Mouse (Mus musculus) lung, postnatal 0 days (tissue): ENCODE measurements around the gene Entpd3. TPM values are rescaled to one million over a fixed set of nuclear protein-coding genes. Genes with fewer than 3 reads are reported as not detected.

ENCODE experiments used
- ATAC-seq: fragments of 200-750 bp; cut with Nextera tagmentation; 2 replicates; pipeline ENCODE4 v1.8.0; 2017; ENCODE audit warnings: moderate library complexity
- DNase-seq: peaks from one replicate; pipeline ENCODE4 v3.0.0-alpha.2; 2016; ENCODE audit warnings: low spot score
- H3K27ac ChIP-seq: fragments of 300-500 bp; sonication (generic); 2 replicates; pipeline ENCODE4 v1.5.1; 2014; ENCODE audit warnings: antibody characterized with exemption, mild to moderate bottlenecking, low read length, mixed read lengths
- H3K27me3 ChIP-seq: fragments of 300-500 bp; sonication (generic); replicated peaks from 2 replicates; pipeline ENCODE4 v1.6.1; 2014; ENCODE audit warnings: low read length, mixed read lengths; ENCODE audit not compliant: insufficient read depth
- H3K36me3 ChIP-seq: fragments of 300-500 bp; sonication (generic); 2 replicates; pipeline ENCODE4 v1.6.1; 2014; ENCODE audit warnings: low read length, mixed read lengths; ENCODE audit not compliant: insufficient read depth
- H3K4me1 ChIP-seq: fragments of 300-500 bp; sonication (generic); 2 replicates; pipeline ENCODE4 v1.6.1; 2014; ENCODE audit warnings: antibody characterized with exemption, low read depth, low read length, mixed read lengths; ENCODE audit not compliant: insufficient read depth
- H3K4me2 ChIP-seq: fragments of 300-500 bp; sonication (generic); replicated peaks from 2 replicates; pipeline ENCODE4 v1.6.1; 2014; ENCODE audit warnings: low read depth, mild to moderate bottlenecking, low read length, moderate library complexity, mixed read lengths
- H3K4me3 ChIP-seq: fragments of 300-500 bp; sonication (generic); 2 replicates; pipeline ENCODE4 v1.5.1; 2014; ENCODE audit warnings: low read depth, low read length
- H3K9ac ChIP-seq: fragments of 300-500 bp; sonication (generic); replicated peaks from 2 replicates; pipeline ENCODE4 v1.6.1; 2014; ENCODE audit warnings: low read depth, mild to moderate bottlenecking
- H3K9me3 ChIP-seq: fragments of 300-500 bp; sonication (generic); 2 replicates; pipeline ENCODE4 v1.6.1; 2016; ENCODE audit warnings: low read length, mixed read lengths
- CTCF ChIP-seq: IDR thresholded peaks from 2 replicates; pipeline ENCODE4 v1.5.1; 2016; ENCODE audit warnings: antibody characterized with exemption, mild to moderate bottlenecking
- EP300 ChIP-seq: IDR thresholded peaks from 2 replicates; pipeline ENCODE4 v1.6.1; 2016; ENCODE audit warnings: antibody characterized with exemption, mild to moderate bottlenecking, control low read depth
- WGBS: fragments of 180-500 bp; shearing (Covaris S2); extraction: QIAGEN DNeasy Blood & Tissue Kit; methylation state at CpG from one replicate; pipeline ENCODE4 v1.1.7; 2014; 5-methylcytosine and 5-hydroxymethylcytosine counted together
- polyA plus RNA-seq: library from polyadenylated mRNA; unstranded; fragments of >200 nt; fragmentation: Nextera tagmentation; extraction: Ambion mirVana; gene quantifications from 2 replicates; pipeline ENCODE4 v1.2.1, GENCODE M21; 2015

The Entpd3 gene
- polyA plus RNA-seq, 1 experiment from 2014 or later, result 4.1 TPM

DNA sequence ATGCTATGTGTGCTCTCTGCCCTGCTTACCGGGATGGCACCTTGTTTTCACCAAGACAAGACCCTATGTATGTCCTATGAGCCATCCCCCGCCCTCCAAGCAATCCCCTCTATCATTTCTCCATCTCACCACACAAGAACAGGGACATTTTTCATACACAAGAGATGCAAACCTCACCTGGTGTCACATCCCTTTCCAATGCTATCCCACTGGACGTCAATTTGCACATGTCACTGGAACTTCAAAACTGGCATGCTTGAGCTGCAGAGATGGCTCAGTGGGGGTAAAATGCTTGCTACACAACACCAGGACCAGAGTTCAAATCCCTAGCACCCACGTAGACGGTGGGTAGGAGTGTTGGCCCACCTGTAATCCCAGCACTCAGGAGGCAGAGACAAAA, 41.6 kb upstream of the Entpd3 start:
- ATAC-seq, result no peak
- WGBS, result 74% methylated on average over 5 of the region's 5 CpGs

GRCm38 (mm10) chr9:120501191-120501902, 38.3 kb upstream of the Entpd3 start:
- no peaks in the 10 kb centered on the region for H3K9me3 ChIP-seq
- no peak overlapping the region for H3K4me3 ChIP-seq
- ATAC-seq (no peak), DNase-seq (no peak)
- no peak overlapping the region for H3K4me2 ChIP-seq
- no peaks in the 10 kb centered on the region for H3K27me3 ChIP-seq
- H3K9ac ChIP-seq, result no peak overlapping the region
- no peaks in the 10 kb centered on the region for H3K4me1 ChIP-seq
- TF ChIP-seq EP300, result no peak
- TF ChIP-seq CTCF, result peak; percentile 69
- no peaks in the 10 kb centered on the region for H3K36me3 ChIP-seq
- WGBS, result 33% methylated on average over 10 of the region's 10 CpGs
- no peak overlapping the region for H3K27ac ChIP-seq

More for the DNA sequence above, 41.6 kb upstream of the Entpd3 start:
- H3K9me3 ChIP-seq, result no peaks in the 10 kb centered on the region
- no peaks in the 10 kb centered on the region for H3K27me3 ChIP-seq
- H3K36me3 ChIP-seq, result peaks cover 19% of the 10 kb centered on the region; the same call in 1 of the 2 replicates
- no peak overlapping the region for H3K9ac ChIP-seq
- TF ChIP-seq EP300, result no peak
- TF ChIP-seq CTCF, result no peak
- H3K4me1 ChIP-seq, result 0 out of 2 replicates have a peak, but pooled peaks cover 5% of the 10 kb centered on the region
- DNase-seq, result no peak
- H3K4me2 ChIP-seq, result no peak overlapping the region
- no peak overlapping the region for H3K4me3 ChIP-seq
- H3K27ac ChIP-seq, result no peak overlapping the region

- H3K9ac ChIP-seq, result no peak overlapping the region
- H3K9me3 ChIP-seq, result no peaks in the 10 kb centered on the region
- peak; percentile 43 for ATAC-seq
- DNase-seq, result peak; percentile 83
- no peak overlapping the region for H3K4me3 ChIP-seq
- TF ChIP-seq CTCF (peak; percentile 95), EP300 (no peak)
- H3K4me1 ChIP-seq, result no peaks in the 10 kb centered on the region
- H3K36me3 ChIP-seq, result no peaks in the 10 kb centered on the region
- 7% methylated on average over 8 of the region's 8 CpGs for WGBS
- no peak overlapping the region for H3K4me2 ChIP-seq
- H3K27me3 ChIP-seq, result no peaks in the 10 kb centered on the region
- H3K27ac ChIP-seq, result no peak overlapping the region
Observed at GRCm38 (mm10) chr9:120502013-120502412, 37.6 kb upstream of the Entpd3 start.

DNA sequence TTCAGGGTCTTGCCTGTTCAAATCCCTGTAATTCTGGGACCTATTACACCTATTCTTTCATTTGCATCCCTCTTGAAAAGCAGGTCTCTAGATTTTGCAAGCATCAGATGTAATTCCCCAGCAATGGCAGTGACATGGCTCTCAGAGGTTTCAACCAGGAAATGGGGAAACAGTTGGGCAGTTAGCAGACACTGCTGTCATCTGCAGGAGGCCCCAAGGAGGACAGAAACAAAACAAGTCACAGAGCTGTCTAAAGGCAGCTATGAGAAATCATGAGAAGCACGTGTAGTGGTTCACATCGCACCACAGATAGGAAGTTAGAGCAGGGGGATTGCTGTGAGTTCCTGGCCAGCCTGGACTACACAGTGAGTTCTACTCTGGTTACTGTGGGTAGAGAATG, 35.2 kb upstream of the Entpd3 start:
- no peak overlapping the region for H3K4me2 ChIP-seq
- H3K4me3 ChIP-seq, result no peak overlapping the region
- DNase-seq (no peak), ATAC-seq (no peak)
- no peak overlapping the region for H3K27ac ChIP-seq
- no peaks in the 10 kb centered on the region for H3K27me3 ChIP-seq
- H3K9me3 ChIP-seq, result no peaks in the 10 kb centered on the region
- TF ChIP-seq CTCF (no peak), EP300 (no peak)
- H3K9ac ChIP-seq, result no peak overlapping the region
- no peaks in the 10 kb centered on the region for H3K36me3 ChIP-seq
- 73% methylated on average over 2 of the region's 2 CpGs for WGBS
- H3K4me1 ChIP-seq, result no peaks in the 10 kb centered on the region

- TF ChIP-seq CTCF (peak; percentile 75), EP300 (no peak)
- 73% methylated on average over 3 of the region's 3 CpGs for WGBS
- H3K9ac ChIP-seq, result no peak overlapping the region
- H3K36me3 ChIP-seq, result no peaks in the 10 kb centered on the region
- no peak for ATAC-seq
- no peaks in the 10 kb centered on the region for H3K27me3 ChIP-seq
- H3K9me3 ChIP-seq, result no peaks in the 10 kb centered on the region
- H3K4me3 ChIP-seq, result no peak overlapping the region
- DNase-seq, result no peak
- no peak overlapping the region for H3K27ac ChIP-seq
- no peak overlapping the region for H3K4me2 ChIP-seq
- no peaks in the 10 kb centered on the region for H3K4me1 ChIP-seq
Observed at GRCm38 (mm10) chr9:120511781-120512180, 27.8 kb upstream of the Entpd3 start.

GRCm38 (mm10) chr9:120516720-120517119, 22.9 kb upstream of the Entpd3 start:
- Histone ChIP-seq H3K36me3 (no peaks in the 10 kb centered on the region), H3K4me2 (no peak overlapping the region), H3K27ac (no peak overlapping the region), H3K27me3 (no peaks in the 10 kb centered on the region), H3K9ac (no peak overlapping the region), H3K4me3 (no peak overlapping the region), H3K9me3 (no peaks in the 10 kb centered on the region), H3K4me1 (no peaks in the 10 kb centered on the region)
- ATAC-seq (no peak), DNase-seq (no peak)
- 54% methylated on average over 8 of the region's 8 CpGs for WGBS
- TF ChIP-seq EP300 (no peak), CTCF (no peak)

GRCm38 (mm10) chr9:120518946-120519345, 20.7 kb upstream of the Entpd3 start:
- H3K36me3 ChIP-seq, result no peaks in the 10 kb centered on the region
- H3K4me3 ChIP-seq, result no peak overlapping the region
- TF ChIP-seq EP300 (no peak), CTCF (no peak)
- ATAC-seq (no peak), DNase-seq (no peak)
- no peak overlapping the region for H3K27ac ChIP-seq
- no peaks in the 10 kb centered on the region for H3K27me3 ChIP-seq
- 73% methylated on average over 2 of the region's 3 CpGs for WGBS
- H3K4me2 ChIP-seq, result no peak overlapping the region
- no peaks in the 10 kb centered on the region for H3K4me1 ChIP-seq
- H3K9me3 ChIP-seq, result no peaks in the 10 kb centered on the region
- no peak overlapping the region for H3K9ac ChIP-seq
